Mouse (Mus musculus) limb, embryonic 10.5 days (tissue): ENCODE results near the gene 6030408B16Rik. TPM values are rescaled to one million over a fixed set of nuclear protein-coding genes. Genes with fewer than 3 reads are reported as not detected.

Source experiments
- DNase-seq: peaks from one replicate; pipeline ENCODE4 v3.0.0-alpha.2; 2017; ENCODE audit warnings: low spot score
- H3K27ac ChIP-seq: fragments of 300-500 bp; sonication (generic); 2 replicates; pipeline ENCODE4 v1.5.1; 2016; ENCODE audit warnings: mild to moderate bottlenecking
- H3K27me3 ChIP-seq: fragments of 300-500 bp; sonication (generic); 2 replicates; pipeline ENCODE4 v1.6.1; 2016; ENCODE audit warnings: low read depth, mild to moderate bottlenecking; ENCODE audit not compliant: poor library complexity, severe bottlenecking
- H3K36me3 ChIP-seq: fragments of 300-500 bp; sonication (generic); 2 replicates; pipeline ENCODE4 v1.6.1; 2016; ENCODE audit warnings: mild to moderate bottlenecking, moderate library complexity
- H3K4me1 ChIP-seq: fragments of 300-500 bp; sonication (generic); 2 replicates; pipeline ENCODE4 v1.6.1; 2016
- H3K4me3 ChIP-seq: fragments of 300-500 bp; sonication (generic); 2 replicates; pipeline ENCODE4 v1.5.1; 2016; ENCODE audit warnings: mild to moderate bottlenecking, moderate library complexity
- H3K9me3 ChIP-seq: fragments of 300-500 bp; sonication (generic); replicated peaks from 2 replicates; pipeline ENCODE4 v1.6.1; 2016; ENCODE audit warnings: mild to moderate bottlenecking
- WGBS: fragments of 180-500 bp; shearing (Covaris S2); methylation state at CpG from one replicate; pipeline ENCODE4 v1.1.7; 2016; 5-methylcytosine and 5-hydroxymethylcytosine counted together
- polyA plus RNA-seq: library from polyadenylated mRNA; unstranded; fragments of >200 nt; fragmentation: Nextera tagmentation; extraction: Ambion mirVana; gene quantifications from 2 replicates; pipeline ENCODE4 v1.2.1, GENCODE M21; 2016

Gene 6030408B16Rik
- polyA plus RNA-seq, 1 experiment from 2014 or later, result 4.1 TPM

GRCm38 (mm10) chr15:101274380-101274779, 18.6 kb upstream of the 6030408B16Rik start:
- Histone ChIP-seq H3K9me3 (no peaks in the 10 kb centered on the region), H3K4me3 (no peak overlapping the region), H3K36me3 (peaks cover 45% of the 10 kb centered on the region), H3K4me1 (peaks cover 25% of the 10 kb centered on the region), H3K27ac (no peak overlapping the region), H3K27me3 (0 out of 2 replicates have a peak, but pooled peaks cover 7% of the 10 kb centered on the region)
- WGBS, result 83% methylated on average over 6 of the region's 6 CpGs
- DNase-seq, result no peak

DNA sequence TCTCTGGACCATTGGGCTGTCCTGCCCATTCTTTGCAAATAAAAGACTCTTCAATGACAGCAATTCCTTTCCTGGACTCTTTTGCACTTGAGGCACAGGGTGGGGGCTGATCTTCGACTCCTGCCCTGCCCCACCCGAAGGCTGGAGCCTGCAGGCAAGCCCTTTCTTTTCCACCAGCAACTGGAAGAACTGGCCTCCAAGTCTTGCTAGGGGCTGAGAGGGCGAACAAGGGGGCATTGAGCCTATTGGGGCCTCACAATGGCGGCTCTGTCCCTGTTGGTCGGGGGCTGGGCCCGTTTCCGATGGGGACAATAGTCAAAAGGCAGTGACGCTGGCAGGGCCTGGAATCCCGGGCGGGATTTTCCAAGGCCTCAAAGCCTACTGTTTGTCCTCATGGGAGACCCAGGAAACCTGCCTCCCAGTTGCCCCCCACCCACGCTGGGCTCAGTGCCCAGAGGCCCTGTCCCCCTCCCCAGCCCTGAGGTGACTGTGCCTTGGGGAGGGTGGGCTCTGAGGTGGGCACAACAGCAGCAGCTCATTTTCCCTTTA, 15.6 kb upstream of the 6030408B16Rik start:
- Histone ChIP-seq H3K27me3 (no peaks in the 10 kb centered on the region), H3K36me3 (peaks cover 19% of the 10 kb centered on the region), H3K27ac (peak overlapping the region; percentile 56), H3K4me3 (no peak overlapping the region), H3K9me3 (no peaks in the 10 kb centered on the region), H3K4me1 (peaks cover 26% of the 10 kb centered on the region)
- DNase-seq, result no peak
- WGBS, result 76% methylated on average over 11 of the region's 11 CpGs

DNA sequence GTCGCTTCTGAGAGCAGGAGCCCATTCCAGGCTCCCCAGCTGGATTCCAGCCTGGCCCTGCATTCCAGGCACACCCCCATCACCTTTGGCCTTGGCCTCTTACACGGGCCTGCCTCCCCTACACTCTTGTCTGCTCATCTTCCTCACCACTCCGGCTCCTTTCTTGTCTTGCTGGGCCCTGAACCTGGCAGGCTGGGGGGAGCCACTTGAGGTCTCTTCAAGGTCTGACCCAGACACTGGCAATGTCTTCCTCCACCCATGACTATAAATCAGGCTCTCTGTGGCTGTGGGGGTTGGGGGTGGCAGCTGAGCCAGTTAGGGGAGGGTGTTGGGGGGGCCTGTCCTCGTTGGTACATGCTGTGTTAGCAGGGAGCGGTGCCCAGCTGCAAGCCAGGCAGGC, 14.4 kb upstream of the 6030408B16Rik start:
- H3K27me3 ChIP-seq, result no peaks in the 10 kb centered on the region
- 47% methylated on average over 5 of the region's 5 CpGs for WGBS

GRCm38 (mm10) chr15:101279430-101279999, 13.5 kb upstream of the 6030408B16Rik start:
- no peaks in the 10 kb centered on the region for H3K9me3 ChIP-seq
- H3K4me3 ChIP-seq, result no peak overlapping the region
- H3K27me3 ChIP-seq, result no peaks in the 10 kb centered on the region
- 64% methylated on average over 12 of the region's 12 CpGs for WGBS
- peaks cover 32% of the 10 kb centered on the region for H3K4me1 ChIP-seq
- no peak for DNase-seq
- H3K27ac ChIP-seq, result peak overlapping the region; percentile 32; the same call in 1 of the 2 replicates
- no peaks in the 10 kb centered on the region for H3K36me3 ChIP-seq

More for the DNA sequence above, 14.4 kb upstream of the 6030408B16Rik start:
- Histone ChIP-seq H3K4me3 (no peak overlapping the region), H3K36me3 (peaks cover 8% of the 10 kb centered on the region), H3K27ac (peak overlapping the region; percentile 56), H3K4me1 (peaks cover 30% of the 10 kb centered on the region), H3K9me3 (no peaks in the 10 kb centered on the region)
- no peak for DNase-seq

DNA sequence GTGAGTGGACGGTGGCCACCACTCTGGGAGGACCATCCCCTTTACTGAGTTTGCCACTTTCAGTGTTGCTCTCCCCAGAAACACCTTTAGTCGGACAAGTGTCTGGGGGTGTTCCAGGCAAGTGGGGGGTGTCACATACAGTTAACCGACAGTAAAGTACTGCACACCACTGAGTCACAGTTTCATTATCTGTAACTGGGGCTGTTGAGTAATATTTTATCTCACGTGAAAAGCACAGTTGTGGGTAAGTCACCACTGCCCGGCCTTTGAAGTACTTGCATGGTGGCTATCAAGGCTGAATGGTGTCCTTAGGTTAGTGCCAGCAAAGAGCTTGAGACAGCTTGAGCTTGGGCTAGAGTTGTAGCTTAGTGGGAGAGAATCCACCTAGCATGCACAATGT, 10.5 kb upstream of the 6030408B16Rik start:
- no peaks in the 10 kb centered on the region for H3K9me3 ChIP-seq
- H3K36me3 ChIP-seq, result peaks cover 14% of the 10 kb centered on the region
- 76% methylated on average over 5 of the region's 5 CpGs for WGBS
- no peak for DNase-seq
- H3K4me1 ChIP-seq, result peaks cover 35% of the 10 kb centered on the region
- no peak overlapping the region for H3K4me3 ChIP-seq
- H3K27ac ChIP-seq, result no peak overlapping the region
- H3K27me3 ChIP-seq, result no peaks in the 10 kb centered on the region

GRCm38 (mm10) chr15:101283183-101283910, 9.7 kb upstream of the 6030408B16Rik start:
- Histone ChIP-seq H3K27ac (peak overlapping the region; percentile 97), H3K27me3 (no peaks in the 10 kb centered on the region), H3K4me1 (peaks cover 26% of the 10 kb centered on the region), H3K9me3 (no peaks in the 10 kb centered on the region), H3K36me3 (peaks cover 23% of the 10 kb centered on the region), H3K4me3 (peak overlapping the region; percentile 92)
- WGBS, result 3% methylated on average over 26 of the region's 26 CpGs
- no peak for DNase-seq

GRCm38 (mm10) chr15:101283911-101284750, 8.9 kb upstream of the 6030408B16Rik start, which contains the start of gene Atg101:
TSS of gene Atg101 (plus strand) at chr15:101284272.
- Histone ChIP-seq H3K27me3 (no peaks in the 10 kb centered on the region), H3K4me3 (peak within 1 kb of the TSS; percentile 92), H3K9me3 (no peaks in the 10 kb centered on the region), H3K36me3 (peaks cover 31% of the 10 kb centered on the region), H3K27ac (peak within 1 kb of the TSS; percentile 97), H3K4me1 (peaks cover 20% of the 10 kb centered on the region)
- WGBS, result under 1% methylated on average over 61 of the region's 61 CpGs
- DNase-seq, result peak; percentile 94

DNA sequence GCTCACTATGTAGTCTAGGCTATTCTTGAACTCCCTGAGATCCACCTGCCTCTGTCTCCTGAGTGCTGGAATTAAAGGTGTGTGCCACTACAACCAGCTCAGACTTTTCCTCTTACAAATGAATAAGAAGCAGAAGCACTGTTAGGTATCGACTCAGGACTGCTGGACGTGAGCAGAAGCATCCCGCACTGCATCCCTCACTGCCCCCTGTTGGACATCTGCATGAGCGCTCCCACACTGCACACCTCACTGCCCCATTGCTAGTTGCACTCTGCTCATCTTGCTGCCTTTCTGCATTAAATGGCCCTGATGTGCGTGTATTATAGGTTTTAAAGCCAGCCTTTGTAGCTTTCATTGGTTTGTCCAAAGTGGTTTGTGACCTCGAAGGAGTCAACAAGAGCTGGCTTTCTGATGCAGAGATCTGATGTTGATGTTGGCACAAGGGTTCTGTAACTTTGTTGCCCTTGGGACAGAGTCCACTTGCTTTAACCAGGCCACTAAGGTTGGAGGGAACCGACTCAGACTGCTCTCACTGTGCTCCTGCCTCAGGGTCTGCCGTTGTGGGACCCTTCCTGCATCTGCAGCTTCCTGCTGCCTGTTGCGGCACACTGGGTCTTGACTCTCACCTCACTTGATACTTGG, 6.8 kb upstream of the 6030408B16Rik start:
- no peak for DNase-seq
- WGBS, result 77% methylated on average over 9 of the region's 9 CpGs
- H3K9me3 ChIP-seq, result no peaks in the 10 kb centered on the region
- H3K36me3 ChIP-seq, result peaks cover 52% of the 10 kb centered on the region
- H3K4me1 ChIP-seq, result peaks cover 15% of the 10 kb centered on the region
- H3K27ac ChIP-seq, result no peak overlapping the region
- H3K27me3 ChIP-seq, result no peaks in the 10 kb centered on the region
- H3K4me3 ChIP-seq, result no peak overlapping the region

DNA sequence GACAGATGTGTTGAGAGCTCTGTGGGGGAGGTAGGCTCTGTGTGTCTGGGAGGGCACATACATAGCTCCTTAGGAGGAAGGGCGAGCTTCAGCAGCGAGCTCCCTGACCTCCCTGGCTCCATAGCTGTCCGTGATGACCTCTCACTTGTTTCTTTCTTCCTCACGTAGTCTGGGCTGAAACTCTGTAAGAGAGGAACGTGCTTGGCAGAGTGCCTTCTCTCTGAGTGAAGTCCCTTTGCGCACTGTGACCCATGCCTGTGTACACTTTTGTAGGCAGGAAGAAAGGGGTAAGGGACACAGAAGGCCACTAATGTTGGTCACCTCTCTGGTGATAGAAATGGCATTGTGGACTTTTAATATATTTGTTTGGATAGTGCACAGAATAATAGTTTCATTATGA, 5.7 kb upstream of the 6030408B16Rik start:
- Histone ChIP-seq H3K4me3 (no peak overlapping the region), H3K4me1 (peaks cover 15% of the 10 kb centered on the region), H3K9me3 (no peaks in the 10 kb centered on the region), H3K27ac (no peak overlapping the region), H3K27me3 (no peaks in the 10 kb centered on the region), H3K36me3 (peaks cover 62% of the 10 kb centered on the region)
- no peak for DNase-seq
- 94% methylated on average over 6 of the region's 6 CpGs for WGBS

DNA sequence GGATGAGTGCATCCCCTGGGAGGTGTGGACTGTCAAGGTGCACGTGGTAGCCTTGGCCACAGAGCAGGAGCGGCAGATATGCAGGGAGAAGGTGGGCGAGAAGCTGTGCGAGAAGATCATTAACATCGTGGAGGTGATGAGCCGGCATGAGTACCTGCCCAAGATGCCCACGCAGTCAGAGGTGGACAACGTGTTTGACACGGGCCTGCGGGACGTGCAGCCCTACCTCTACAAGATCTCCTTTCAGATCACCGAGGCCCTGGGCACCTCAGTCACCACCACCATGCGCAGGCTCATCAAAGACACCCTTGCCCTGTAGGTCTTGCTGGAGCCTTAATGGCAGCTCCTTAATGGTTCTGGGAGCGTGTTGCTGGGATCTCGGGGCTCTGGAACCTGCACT, 2.7 kb upstream of the 6030408B16Rik start:
- Histone ChIP-seq H3K9me3 (no peaks in the 10 kb centered on the region), H3K27ac (no peak overlapping the region), H3K4me1 (peaks cover 25% of the 10 kb centered on the region), H3K4me3 (no peak overlapping the region), H3K36me3 (peaks cover 66% of the 10 kb centered on the region), H3K27me3 (no peaks in the 10 kb centered on the region)
- WGBS, result 95% methylated on average over 15 of the region's 15 CpGs
- DNase-seq, result no peak

DNA sequence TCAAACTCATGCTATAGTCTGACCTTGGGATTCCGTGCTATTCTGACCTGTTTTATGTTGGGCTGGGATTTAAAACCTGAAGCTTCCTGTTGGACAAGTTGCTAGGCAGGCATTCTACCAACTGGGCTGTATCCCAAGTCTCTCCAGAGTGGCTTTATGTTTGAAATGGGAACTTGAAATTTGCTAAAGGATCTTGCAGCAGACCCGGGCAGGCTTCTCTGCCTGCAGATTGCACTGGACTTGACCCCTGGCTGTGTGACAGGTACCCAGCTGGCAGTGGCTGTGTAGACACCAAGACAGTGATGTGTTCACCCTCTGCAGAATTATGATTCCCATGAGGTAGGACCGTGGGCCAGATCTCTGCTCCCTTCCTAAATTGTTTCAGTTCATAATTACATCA, 1.0 kb upstream of the 6030408B16Rik start:
- Histone ChIP-seq H3K27ac (no peak overlapping the region), H3K9me3 (no peaks in the 10 kb centered on the region), H3K36me3 (peaks cover 60% of the 10 kb centered on the region), H3K27me3 (no peaks in the 10 kb centered on the region), H3K4me1 (peaks cover 28% of the 10 kb centered on the region), H3K4me3 (no peak overlapping the region)
- DNase-seq, result no peak
- WGBS, result 93% methylated on average over 3 of the region's 3 CpGs
